Mouse (Mus musculus) spleen, adult 12 weeks (tissue): ENCODE measurements around the gene Syt7.

Experiments used
- DNase-seq: peaks from one replicate; pipeline ENCODE4 v3.0.0; 2022; ENCODE audit warnings: low spot score

The Syt7 gene

GRCm38 (mm10) chr19:10389391-10390098, 655 bp downstream of the Syt7 start:
- DNase-seq: no peak

GRCm38 (mm10) chr19:10390099-10390680, 1.3 kb downstream of the Syt7 start:
- no peak for DNase-seq

GRCm38 (mm10) chr19:10391028-10391427, 2.1 kb downstream of the Syt7 start:
- DNase-seq: no peak

GRCm38 (mm10) chr19:10391995-10392394, 3.1 kb downstream of the Syt7 start:
- DNase-seq: no peak

GRCm38 (mm10) chr19:10393471-10393870, 4.6 kb downstream of the Syt7 start:
- no peak for DNase-seq

GRCm38 (mm10) chr19:10393874-10394500, 5.1 kb downstream of the Syt7 start:
- no peak for DNase-seq

- no peak for DNase-seq
Measured at GRCm38 (mm10) chr19:10395174-10395573, 6.3 kb downstream of the Syt7 start.

- no peak for DNase-seq
Measured at GRCm38 (mm10) chr19:10396962-10397361, 8.1 kb downstream of the Syt7 start.

GRCm38 (mm10) chr19:10397479-10398153, 8.7 kb downstream of the Syt7 start:
- DNase-seq: no peak

GRCm38 (mm10) chr19:10398296-10398695, 9.4 kb downstream of the Syt7 start:
- no peak for DNase-seq

- DNase-seq: no peak
Measured at GRCm38 (mm10) chr19:10402771-10403494, 14.0 kb downstream of the Syt7 start.

GRCm38 (mm10) chr19:10403593-10404380, 14.9 kb downstream of the Syt7 start:
- DNase-seq: no peak

GRCm38 (mm10) chr19:10404424-10404823, 15.5 kb downstream of the Syt7 start:
- no peak for DNase-seq

GRCm38 (mm10) chr19:10404911-10405310, 16.0 kb downstream of the Syt7 start:
- no peak for DNase-seq

GRCm38 (mm10) chr19:10413701-10414242, 24.9 kb downstream of the Syt7 start:
- DNase-seq: no peak

GRCm38 (mm10) chr19:10415508-10415907, 26.6 kb downstream of the Syt7 start:
- DNase-seq: no peak

GRCm38 (mm10) chr19:10416889-10417288, 28.0 kb downstream of the Syt7 start:
- no peak for DNase-seq

- no peak for DNase-seq
Measured at GRCm38 (mm10) chr19:10417436-10417835, 28.5 kb downstream of the Syt7 start.

- DNase-seq: no peak
Measured at GRCm38 (mm10) chr19:10421986-10422976, 33.4 kb downstream of the Syt7 start.

- DNase-seq: no peak
Measured at GRCm38 (mm10) chr19:10424751-10425150, 35.9 kb downstream of the Syt7 start.
